Mouse (Mus musculus) myocyte (in vitro differentiated cells): ENCODE measurements around the gene Dgki. TPM values are rescaled to one million over a fixed set of nuclear protein-coding genes. Genes with fewer than 3 reads are reported as not detected.
A peak's percentile ranks its signal among the peaks of the same experiment; 100 is the strongest.

ENCODE experiments used
- H3K27me3 ChIP-seq: one replicate; pipeline ENCODE4 v1.6.1; 2011; ENCODE audit not compliant: control insufficient read depth, insufficient read depth, insufficient read length
- H3K36me3 ChIP-seq: one replicate; pipeline ENCODE4 v1.6.1; 2011; ENCODE audit not compliant: control insufficient read depth, insufficient read depth
- H3K4me2 ChIP-seq: one replicate; pipeline ENCODE4 v1.6.1; 2011; ENCODE audit warnings: low read depth, control low read depth
- H3K4me3 ChIP-seq: one replicate; pipeline ENCODE4 v1.5.1; 2011; ENCODE audit warnings: mild to moderate bottlenecking, control low read depth, moderate library complexity
- H3K79me2 ChIP-seq: one replicate; pipeline ENCODE4 v1.6.1; 2011; ENCODE audit not compliant: control insufficient read depth, insufficient read depth
- H3ac ChIP-seq: one replicate; pipeline ENCODE4 v1.6.1; 2011; ENCODE audit not compliant: control insufficient read depth, insufficient read length
- CEBPB ChIP-seq: IDR thresholded peaks from 2 replicates; pipeline ENCODE4 v1.6.1; 2011; ENCODE audit warnings: mild to moderate bottlenecking, moderate library complexity; ENCODE audit not compliant: poor library complexity, insufficient read depth, severe bottlenecking
- E2F4 ChIP-seq: IDR thresholded peaks from one replicate; pipeline ENCODE4 v1.6.1; 2011; ENCODE audit warnings: mild to moderate bottlenecking, control low read depth, moderate library complexity; ENCODE audit not compliant: insufficient read depth
- MAX ChIP-seq: IDR thresholded peaks from one replicate; pipeline ENCODE4 v1.6.1; 2011; ENCODE audit warnings: low read depth, mild to moderate bottlenecking, control low read depth
- MYOD1 ChIP-seq, 3 experiments: IDR thresholded peaks; one replicate each; pipeline ENCODE4 v1.6.1; 2011; ENCODE audit warnings: control low read depth in 2 of 3, low read depth in 2 of 3, mild to moderate bottlenecking in 2 of 3, moderate library complexity in 1 of 3; ENCODE audit not compliant: insufficient read length in 2 of 3, control insufficient read depth in 1 of 3
- MYOG ChIP-seq, 3 experiments: IDR thresholded peaks; one replicate each; pipeline ENCODE4 v1.6.1; 2011; ENCODE audit warnings: control low read depth in 2 of 3, low read depth in 2 of 3, mild to moderate bottlenecking in 2 of 3; ENCODE audit not compliant: insufficient read length in 2 of 3, control insufficient read depth in 1 of 3, insufficient read depth in 1 of 3
- POLR2A ChIP-seq: IDR thresholded peaks from one replicate; pipeline ENCODE4 v1.6.1; 2011; ENCODE audit warnings: low read depth, mild to moderate bottlenecking, control low read depth, moderate library complexity; ENCODE audit not compliant: insufficient read length
- POLR2AphosphoS2 ChIP-seq: IDR thresholded peaks from one replicate; pipeline ENCODE4 v1.6.1; 2011; ENCODE audit warnings: low read depth, control low read depth; ENCODE audit not compliant: insufficient read length
- REST ChIP-seq: IDR thresholded peaks from one replicate; pipeline ENCODE4 v1.6.1; 2011; ENCODE audit warnings: mild to moderate bottlenecking, control low read depth, moderate library complexity; ENCODE audit not compliant: insufficient read depth, insufficient read length
- SRF ChIP-seq: IDR thresholded peaks from one replicate; pipeline ENCODE4 v1.6.1; 2011; ENCODE audit warnings: low read depth; ENCODE audit not compliant: control insufficient read depth, insufficient read length
- TCF12 ChIP-seq: IDR thresholded peaks from one replicate; pipeline ENCODE4 v1.6.1; 2011; ENCODE audit warnings: mild to moderate bottlenecking, control low read depth; ENCODE audit not compliant: poor library complexity, insufficient read depth, severe bottlenecking
- TCF3 ChIP-seq: IDR thresholded peaks from one replicate; pipeline ENCODE4 v1.6.1; 2011; ENCODE audit warnings: low read depth, control low read depth; ENCODE audit not compliant: insufficient read length
- USF1 ChIP-seq: IDR thresholded peaks from one replicate; pipeline ENCODE4 v1.6.1; 2011; ENCODE audit warnings: low read depth, mild to moderate bottlenecking, control low read depth, moderate library complexity
- polyA plus RNA-seq: library from polyadenylated mRNA; unstranded; fragments of >200 nt; fragmentation: generic; extraction: Trizol; gene quantifications from one replicate; pipeline ENCODE4 v1.2.1, GENCODE M21; 2012; ENCODE audit warnings: missing spikeins

The Dgki gene
- polyA plus RNA-seq, 1 experiment: 0.02 TPM

GRCm38 (mm10) chr6:36857627-36858257 lies 442.2 kb downstream of the Dgki start:
- TF ChIP-seq POLR2AphosphoS2: no peak
- no peak for TF ChIP-seq MYOD1 (IDR thresholded peaks at IDR 0.05; ENCODE audit: control insufficient read depth in 1 of 3, insufficient read length in 2 of 3, low read depth in 2 of 3)
- TF ChIP-seq TCF3: no peak
- no peak for TF ChIP-seq E2F4
- no peak for TF ChIP-seq CEBPB
- TF ChIP-seq MAX: no peak
- TF ChIP-seq TCF12: no peak
- TF ChIP-seq POLR2A: no peak

GRCm38 (mm10) chr6:36850422-36851129 lies 449.4 kb downstream of the Dgki start:
- Histone ChIP-seq H3K27me3 (no peaks in the 10 kb centered on the region), H3K36me3 (no peaks in the 10 kb centered on the region), H3K79me2 (no peaks in the 10 kb centered on the region), H3K4me2 (no peak overlapping the region), H3K4me3 (no peak overlapping the region), H3ac (no peak overlapping the region)
- TF ChIP-seq POLR2A (no peak), MAX (no peak), SRF (no peak), REST (no peak), TCF12 (no peak), CEBPB (no peak), MYOG (IDR thresholded peaks at IDR 0.05; ENCODE audit: control insufficient read depth in 1 of 3, insufficient read depth in 1 of 3, insufficient read length in 2 of 3, low read depth in 2 of 3) (no peak), TCF3 (no peak)

More at GRCm38 (mm10) chr6:36857627-36858257, 442.2 kb downstream of the Dgki start:
- Histone ChIP-seq H3K36me3 (no peaks in the 10 kb centered on the region), H3K79me2 (no peaks in the 10 kb centered on the region), H3K27me3 (no peaks in the 10 kb centered on the region), H3K4me2 (no peak overlapping the region), H3K4me3 (no peak overlapping the region), H3ac (no peak overlapping the region)

GRCm38 (mm10) chr6:36845288-36845687 lies 454.7 kb downstream of the Dgki start:
- Histone ChIP-seq H3K4me3 (no peak overlapping the region), H3K27me3 (no peaks in the 10 kb centered on the region), H3ac (no peak overlapping the region), H3K4me2 (no peak overlapping the region), H3K36me3 (no peaks in the 10 kb centered on the region), H3K79me2 (no peaks in the 10 kb centered on the region)
- TF ChIP-seq MYOG (IDR thresholded peaks at IDR 0.05; ENCODE audit: control insufficient read depth in 1 of 3, insufficient read depth in 1 of 3, insufficient read length in 2 of 3, low read depth in 2 of 3) (peak in 1 of 3 experiments; percentile 51), POLR2AphosphoS2 (no peak), TCF12 (peak; percentile 6), MYOD1 (IDR thresholded peaks at IDR 0.05; ENCODE audit: control insufficient read depth in 1 of 3, insufficient read length in 2 of 3, low read depth in 2 of 3) (peak; percentile 11 to 26 (median 21)), MAX (no peak)

GRCm38 (mm10) chr6:36844258-36844657 lies 455.7 kb downstream of the Dgki start:
- no peak overlapping the region for H3ac ChIP-seq
- TF ChIP-seq MYOD1 (IDR thresholded peaks at IDR 0.05; ENCODE audit: control insufficient read depth in 1 of 3, insufficient read length in 2 of 3, low read depth in 2 of 3) (no peak), POLR2AphosphoS2 (no peak), REST (no peak), MAX (no peak), POLR2A (no peak), SRF (no peak), MYOG (IDR thresholded peaks at IDR 0.05; ENCODE audit: control insufficient read depth in 1 of 3, insufficient read depth in 1 of 3, insufficient read length in 2 of 3, low read depth in 2 of 3) (no peak), E2F4 (no peak), USF1 (no peak), CEBPB (no peak), TCF12 (no peak), TCF3 (no peak)
- H3K4me3 ChIP-seq: no peak overlapping the region
- H3K79me2 ChIP-seq: no peaks in the 10 kb centered on the region
- H3K36me3 ChIP-seq: no peaks in the 10 kb centered on the region
- H3K4me2 ChIP-seq: no peak overlapping the region
- H3K27me3 ChIP-seq: no peaks in the 10 kb centered on the region
